ENCODE assay signal across 8 mouse cellular contexts in the genomic region with DNA sequence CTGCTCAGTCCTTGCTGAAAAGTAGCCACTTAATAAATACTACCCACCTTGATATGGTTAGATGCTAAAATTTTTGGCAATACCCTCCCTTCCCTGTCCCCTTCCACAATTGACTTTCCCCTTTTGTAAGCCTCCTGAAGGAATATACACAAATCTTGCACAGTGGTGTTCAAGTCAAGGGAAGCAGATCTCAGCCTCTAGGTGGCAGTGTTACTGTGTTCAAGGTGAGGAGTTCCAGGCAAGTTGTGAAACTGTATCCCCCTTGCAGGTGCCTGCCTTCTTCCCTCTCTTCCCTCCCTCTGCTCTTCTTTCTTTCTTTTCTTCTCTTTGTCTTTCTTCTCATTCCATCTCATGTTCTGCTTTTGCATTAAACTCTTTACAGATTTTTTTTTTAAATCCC.
DNase-seq lines count a peak whose midpoint lies in the region; TF ChIP-seq lines count a peak whose summit lies in the region.

No protein-coding gene starts in this region.

- peaks cover 2% of the 10 kb centered on the region for H3K9me3 ChIP-seq in CH12.LX (replicated peaks; ENCODE audit: low read length)

- no peak overlapping the region for H3K4me3 ChIP-seq in CH12.LX (replicated peaks in 1 of 3; ENCODE audit: low read depth in 2 of 3, low read length in 2 of 3, poor library complexity in 1 of 3)
- H3K4me3 ChIP-seq in layer of hippocampus, adult 2 months, result no peak overlapping the region

- no peak for TF ChIP-seq POLR2A in CH12.LX (IDR thresholded peaks at IDR 0.05; ENCODE audit: low read depth, low read length)

- TF ChIP-seq RAD21 in CH12.LX (IDR thresholded peaks at IDR 0.05; ENCODE audit: low read depth, low read length), result peak; percentile 72

- peak; percentile 59 for DNase-seq in CH12.LX (ENCODE audit: extremely low read depth)
- peak; percentile 33 for DNase-seq in Muller cell, postnatal 12 days (ENCODE audit: inconsistent ontology term)
- DNase-seq in cerebellum, postnatal 25 days, result peak; percentile 63 to 82
- DNase-seq in frontal cortex, postnatal 25 days (ENCODE audit: low spot score in 2 of 2), result peak; percentile 42 to 68
- peak; percentile 69 to 81 for DNase-seq in layer of hippocampus, adult 2 months (ENCODE audit: low spot score in 2 of 2)
- DNase-seq in lung, postnatal 25 days (ENCODE audit: low spot score), result peak; percentile 3
- peak; percentile 50 to 66 for DNase-seq in right cerebral cortex, postnatal 36 days (ENCODE audit: low spot score in 2 of 2)
- DNase-seq in urinary bladder, postnatal 10 days (ENCODE audit: low spot score), result no peak

- no peaks in the 10 kb centered on the region for H3K79me2 ChIP-seq in CH12.LX (replicated peaks; ENCODE audit: control insufficient read depth, extremely low read depth, insufficient read depth, poor library complexity, severe bottlenecking)

- in situ Hi-C loops in CH12.LX (cut with MboI; ENCODE audit: low pct_ligation_motif_present, low pct_unique_long_range_greater_than_20kb, low sequenced_read_pairs), result loop anchor here (25.0 kb wide), 1 partner anchor 917 kb away; no protein-coding TSS in a partner anchor

- dilution Hi-C loops in CH12.LX (cut with MboI; ENCODE audit: extremely low pct_ligation_motif_present, extremely low pct_unique_long_range_greater_than_20kb, low sequenced_read_pairs), result no loop called here

- TF ChIP-seq CTCF in CH12.LX (conservative IDR thresholded peaks at IDR 0.05 in 1 of 2, IDR thresholded peaks at IDR 0.05 in 1 of 2; ENCODE audit: low read depth in 2 of 2, low read length in 2 of 2), result peak; percentile 66 to 73
- peak; percentile 92 for TF ChIP-seq CTCF in layer of hippocampus, adult 2 months (conservative IDR thresholded peaks at IDR 0.05)

- no peak overlapping the region for H3K27ac ChIP-seq in CH12.LX (ENCODE audit: insufficient read depth, low read depth)
- H3K27ac ChIP-seq in layer of hippocampus, adult 2 months, result no peak overlapping the region

- no peak for TF ChIP-seq EP300 in CH12.LX (IDR thresholded peaks at IDR 0.05; ENCODE audit: low read length)

- no peaks in the 10 kb centered on the region for H3K36me3 ChIP-seq in CH12.LX (replicated peaks in 1 of 2; ENCODE audit: control insufficient read depth in 1 of 2, insufficient read depth in 1 of 2, low read length in 1 of 2)

- no peaks in the 10 kb centered on the region for H3K4me1 ChIP-seq in CH12.LX (ENCODE audit: control insufficient read depth in 1 of 2, insufficient read depth in 2 of 2)

- H3K4me2 ChIP-seq in CH12.LX (ENCODE audit: insufficient read depth, low read depth, poor library complexity, severe bottlenecking), result no peak overlapping the region

- H3K27me3 ChIP-seq in CH12.LX (replicated peaks), result peaks cover 1% of the 10 kb centered on the region

- no peak overlapping the region for H3K9ac ChIP-seq in CH12.LX (ENCODE audit: insufficient read depth, low read depth)

TF ChIP-seq in CH12.LX, 34 proteins besides CTCF, POLR2A, EP300 and RAD21:
- TF ChIP-seq SMC3 (IDR thresholded peaks at IDR 0.05; ENCODE audit: low read depth, low read length), result peak; percentile 47
- TF ChIP-seq TCF12 (IDR thresholded peaks at IDR 0.05; ENCODE audit: low read depth, low read length), result no peak
